Mouse (Mus musculus) MEL (cell line): ENCODE measurements around the gene Ifit1bl2. TPM values are rescaled to one million over a fixed set of nuclear protein-coding genes. Genes with fewer than 3 reads are reported as not detected.
"Not testable (repeated sequence)": the region's sequence is repeated elsewhere in the genome, so short reads cannot be mapped to it uniquely, and the experiment has no call there.

Experiments used
- DNase-seq: peaks from one replicate; pipeline ENCODE4 v3.0.0; 2011; ENCODE audit warnings: low read depth, low spot score
- H3K27ac ChIP-seq: 2 replicates; pipeline ENCODE4 v1.5.1; 2012; ENCODE audit warnings: low read depth, mild to moderate bottlenecking, control low read depth, low read length, moderate library complexity; ENCODE audit not compliant: control insufficient read depth
- H3K27me3 ChIP-seq, 2 experiments: fragments of 150-350 bp in 1 of 2; sonication (generic) in 1 of 2; 2 replicates each; pipeline ENCODE4 v1.6.1; 2012; ENCODE audit warnings: low read length in 2 of 2, mild to moderate bottlenecking in 2 of 2, improper control_type of control experiment in 1 of 2, moderate library complexity in 1 of 2; ENCODE audit not compliant: insufficient read depth in 2 of 2, control insufficient read depth in 1 of 2
- H3K36me3 ChIP-seq, 2 experiments: 2 replicates each; pipeline ENCODE4 v1.6.1; 2012 to 2014; ENCODE audit warnings: low read length in 2 of 2, improper control_type of control experiment in 1 of 2, inconsistent platforms in 1 of 2, mild to moderate bottlenecking in 1 of 2; ENCODE audit not compliant: insufficient read depth in 2 of 2, control insufficient read depth in 1 of 2
- H3K4me1 ChIP-seq, 2 experiments: fragments of 150-350 bp in 1 of 2; sonication (generic) in 1 of 2; 2 replicates each; pipeline ENCODE4 v1.6.1; 2012; ENCODE audit warnings: low read length in 2 of 2, improper control_type of control experiment in 1 of 2, mild to moderate bottlenecking in 1 of 2; ENCODE audit not compliant: insufficient read depth in 2 of 2, control insufficient read depth in 1 of 2
- H3K4me3 ChIP-seq, 2 experiments: fragments of 150-350 bp in 1 of 2; sonication (generic) in 1 of 2; 2 replicates each; pipeline ENCODE4 v1.5.1; 2012; ENCODE audit warnings: low read depth in 2 of 2, low read length in 2 of 2, mild to moderate bottlenecking in 2 of 2, moderate library complexity in 2 of 2, control low read depth in 1 of 2, improper control_type of control experiment in 1 of 2; ENCODE audit not compliant: control insufficient read depth in 1 of 2, insufficient read depth in 1 of 2
- H3K79me2 ChIP-seq: 2 replicates; pipeline ENCODE4 v1.6.1; 2012; ENCODE audit warnings: mild to moderate bottlenecking, low read length, moderate library complexity; ENCODE audit not compliant: control insufficient read depth, poor library complexity, insufficient read depth
- H3K9ac ChIP-seq: 2 replicates; pipeline ENCODE4 v1.6.1; 2012; ENCODE audit warnings: low read depth, mild to moderate bottlenecking, control low read depth, low read length, moderate library complexity; ENCODE audit not compliant: control insufficient read depth, poor library complexity, severe bottlenecking
- H3K9me3 ChIP-seq: fragments of 150-350 bp; sonication (generic); replicated peaks from 2 replicates; pipeline ENCODE4 v1.6.1; 2012; ENCODE audit warnings: mild to moderate bottlenecking, low read length, improper control_type of control experiment, moderate library complexity; ENCODE audit not compliant: insufficient read depth
- BHLHE40 ChIP-seq: IDR thresholded peaks from 2 replicates; pipeline ENCODE4 v1.6.1; 2012; ENCODE audit warnings: low read depth, mild to moderate bottlenecking, inconsistent platforms, low read length, improper control_type of control experiment, borderline replicate concordance
- CHD2 ChIP-seq: IDR thresholded peaks from 2 replicates; pipeline ENCODE4 v1.6.1; 2011; ENCODE audit warnings: low read length, improper control_type of control experiment
- CTCF ChIP-seq, 3 experiments: IDR thresholded peaks in 2 of 3; conservative IDR thresholded peaks in 1 of 3; 2 replicates each; pipeline ENCODE4 v1.5.1; 2011 to 2012; ENCODE audit warnings: low read length in 3 of 3, low read depth in 2 of 3, mild to moderate bottlenecking in 2 of 3, improper control_type of control experiment in 1 of 3, inconsistent platforms in 1 of 3, mixed read lengths in 1 of 3, moderate library complexity in 1 of 3; ENCODE audit not compliant: control insufficient read depth in 1 of 3, insufficient read depth in 1 of 3, poor library complexity in 1 of 3, severe bottlenecking in 1 of 3
- E2F4 ChIP-seq: IDR thresholded peaks from 2 replicates; pipeline ENCODE4 v1.6.1; 2011; ENCODE audit warnings: low read depth, low read length, improper control_type of control experiment, borderline replicate concordance
- GATA1 ChIP-seq: IDR thresholded peaks from 2 replicates; pipeline ENCODE4 v1.6.1; 2011; ENCODE audit warnings: low read depth, low read length, improper control_type of control experiment
- JUND ChIP-seq: IDR thresholded peaks from 2 replicates; pipeline ENCODE4 v1.6.1; 2011; ENCODE audit warnings: low read depth, mild to moderate bottlenecking, improper control_type of control experiment, low read length
- MAX ChIP-seq: IDR thresholded peaks from 2 replicates; pipeline ENCODE4 v1.6.1; 2011; ENCODE audit warnings: low read length, improper control_type of control experiment
- MXI1 ChIP-seq: IDR thresholded peaks from 2 replicates; pipeline ENCODE4 v1.6.1; 2011; ENCODE audit warnings: mild to moderate bottlenecking, low read depth, low read length, improper control_type of control experiment
- MYC ChIP-seq: IDR thresholded peaks from 2 replicates; pipeline ENCODE4 v1.6.1; 2011; ENCODE audit warnings: low read depth, mild to moderate bottlenecking, low read length, improper control_type of control experiment, moderate library complexity
- NRF1 ChIP-seq: IDR thresholded peaks from 2 replicates; pipeline ENCODE4 v1.6.1; 2014; ENCODE audit warnings: low read depth, mild to moderate bottlenecking, inconsistent platforms, low read length, improper control_type of control experiment, moderate library complexity; ENCODE audit not compliant: poor library complexity, insufficient read depth, severe bottlenecking
- POLR2AphosphoS2 ChIP-seq: IDR thresholded peaks from 2 replicates; pipeline ENCODE4 v1.6.1; 2011; ENCODE audit warnings: low read length, improper control_type of control experiment
- POLR2AphosphoS5 ChIP-seq: IDR thresholded peaks from 2 replicates; pipeline ENCODE4 v1.6.1; 2012; ENCODE audit warnings: low read depth, borderline replicate concordance, mild to moderate bottlenecking, inconsistent platforms, low read length, moderate library complexity, mixed read lengths
- RCOR1 ChIP-seq: IDR thresholded peaks from 2 replicates; pipeline ENCODE4 v1.6.1; 2012; ENCODE audit warnings: low read depth, mild to moderate bottlenecking, inconsistent platforms, low read length, improper control_type of control experiment
- TBP ChIP-seq: IDR thresholded peaks from 2 replicates; pipeline ENCODE4 v1.8.0; 2011; ENCODE audit warnings: low read depth, low read length, improper control_type of control experiment
- TCF12 ChIP-seq: IDR thresholded peaks from 2 replicates; pipeline ENCODE4 v1.6.1; 2014; ENCODE audit warnings: low read depth, mild to moderate bottlenecking, inconsistent platforms, low read length, improper control_type of control experiment, moderate library complexity
- UBTF ChIP-seq: IDR thresholded peaks from 2 replicates; pipeline ENCODE4 v1.6.1; 2012; ENCODE audit warnings: low read depth, mild to moderate bottlenecking, inconsistent platforms, low read length, improper control_type of control experiment, moderate library complexity, borderline replicate concordance; ENCODE audit not compliant: insufficient read depth
- USF2 ChIP-seq, 2 experiments: IDR thresholded peaks; 2 replicates each; pipeline ENCODE4 v1.6.1; 2011 to 2012; ENCODE audit warnings: improper control_type of control experiment in 2 of 2, low read length in 2 of 2, borderline replicate concordance in 1 of 2, inconsistent platforms in 1 of 2, low read depth in 1 of 2, mild to moderate bottlenecking in 1 of 2; ENCODE audit not compliant: insufficient read depth in 1 of 2
- ZNF384 ChIP-seq: IDR thresholded peaks from 2 replicates; pipeline ENCODE4 v1.6.1; 2012; ENCODE audit warnings: low read depth, mild to moderate bottlenecking, inconsistent platforms, low read length, improper control_type of control experiment
- polyA plus RNA-seq, 2 experiments: library from polyadenylated mRNA; stranded (reverse) in 1 of 2; unstranded in 1 of 2; fragments of >175 nt in 1 of 2; fragments of >200 nt in 1 of 2; gene quantifications; 2 replicates each; pipeline versions ENCODE4 v1.2.1 to v1.2.4; 2012; ENCODE audit warnings: low replicate concordance in 2 of 2, low read depth in 1 of 2; ENCODE audit not compliant: insufficient read length in 2 of 2, insufficient read depth in 1 of 2, missing spikeins in 1 of 2
- total RNA-seq: library from RNA; depleted of rRNA; stranded (reverse); fragments of 300-350 nt; gene quantifications from 2 replicates; pipeline ENCODE4 v1.2.3, GENCODE M21; 2012

Ifit1bl2 gene
- total and polyA plus RNA-seq, 3 experiments = not detected

DNA sequence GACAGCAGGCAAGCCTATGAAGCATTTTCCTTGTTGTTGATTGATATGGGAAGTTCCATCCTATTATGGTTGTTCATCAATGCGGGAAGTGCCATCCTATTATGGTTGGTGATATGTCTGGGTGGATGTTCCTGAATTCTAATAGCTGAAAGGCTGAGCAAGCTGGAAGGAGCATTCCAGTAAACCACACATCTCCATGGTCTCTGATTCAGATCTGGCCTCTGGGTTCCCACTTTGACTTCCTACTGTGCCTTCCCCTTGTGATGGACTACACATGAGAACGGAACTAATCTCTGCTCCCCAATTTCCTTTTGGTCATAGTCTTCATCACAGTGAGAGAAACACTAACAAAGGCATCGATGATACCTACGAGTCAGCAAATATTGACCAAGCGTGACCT is 19.7 kb downstream of the Ifit1bl2 start:
- TF ChIP-seq UBTF (no peak), GATA1 (no peak), JUND (no peak), TCF12 (no peak), ZNF384 (no peak), MYC (no peak), E2F4 (no peak), RCOR1 (no peak), NRF1 (no peak), MAX (no peak), USF2 (IDR thresholded peaks at IDR 0.05; ENCODE audit: borderline replicate concordance in 1 of 2, insufficient read depth in 1 of 2, low read depth in 1 of 2, low read length in 2 of 2) (no peak), POLR2AphosphoS2 (no peak), BHLHE40 (no peak), TBP (no peak), CHD2 (no peak), CTCF (IDR thresholded peaks at IDR 0.05 in 2 of 3, conservative IDR thresholded peaks at IDR 0.05 in 1 of 3; ENCODE audit: control insufficient read depth in 1 of 3, insufficient read depth in 1 of 3, low read depth in 2 of 3, low read length in 3 of 3, poor library complexity in 1 of 3, severe bottlenecking in 1 of 3) (no peak), POLR2AphosphoS5 (no peak), MXI1 (no peak)
- no peaks in the 10 kb centered on the region for H3K79me2 ChIP-seq
- H3K4me3 ChIP-seq = no peak overlapping the region
- no peak overlapping the region for H3K9ac ChIP-seq
- H3K27ac ChIP-seq = no peak overlapping the region
- H3K4me1 ChIP-seq = no peaks in the 10 kb centered on the region
- H3K27me3 ChIP-seq = peaks cover 0 to 3% of the 10 kb centered on the region in 2 experiments; a peak in 1 of 4 replicates
- DNase-seq = no peak
- H3K36me3 ChIP-seq = no peaks in the 10 kb centered on the region
- H3K9me3 ChIP-seq = no peaks in the 10 kb centered on the region

DNA sequence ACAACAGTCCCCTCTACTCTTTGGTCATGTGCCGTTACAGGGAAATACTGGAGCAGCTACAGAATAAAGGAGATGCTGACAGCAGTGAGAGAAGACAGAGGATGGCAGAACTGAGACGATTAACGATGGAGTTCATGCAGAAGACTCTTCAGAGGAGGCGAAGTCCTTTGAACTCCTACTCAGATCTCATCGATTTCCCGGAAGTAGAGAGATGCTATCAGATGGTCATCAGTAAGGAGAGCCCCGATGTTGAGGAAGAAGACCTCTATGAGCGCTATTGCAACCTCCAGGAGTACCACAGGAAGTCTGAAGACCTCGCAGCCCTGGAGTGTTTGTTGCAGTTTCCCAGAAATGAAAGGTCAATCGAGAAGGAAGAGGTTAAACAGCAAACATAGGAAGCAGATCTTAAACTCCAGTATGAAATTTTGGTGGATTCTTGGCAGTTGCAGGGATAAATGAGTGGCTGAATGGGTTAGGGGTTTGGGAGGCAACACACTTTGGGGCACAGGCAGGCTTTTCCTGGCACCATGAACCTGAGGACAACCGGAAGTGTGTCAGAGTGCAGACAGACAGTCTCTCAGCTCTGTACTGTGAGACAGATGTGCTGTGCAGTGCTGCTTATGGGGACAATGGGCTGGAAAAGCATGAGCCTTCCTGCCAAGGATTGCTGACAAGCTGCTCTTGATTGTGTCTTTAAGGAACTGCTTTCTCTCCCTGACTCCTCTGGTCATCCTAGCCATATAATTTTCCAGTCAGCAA is 28.1 kb downstream of the Ifit1bl2 start:
- not testable (repeated sequence) for H3K4me1 ChIP-seq, H3K27me3 ChIP-seq, H3K9me3 ChIP-seq, H3K4me3 ChIP-seq, H3K9ac ChIP-seq, H3K79me2 ChIP-seq, DNase-seq, H3K27ac ChIP-seq, H3K36me3 ChIP-seq

DNA sequence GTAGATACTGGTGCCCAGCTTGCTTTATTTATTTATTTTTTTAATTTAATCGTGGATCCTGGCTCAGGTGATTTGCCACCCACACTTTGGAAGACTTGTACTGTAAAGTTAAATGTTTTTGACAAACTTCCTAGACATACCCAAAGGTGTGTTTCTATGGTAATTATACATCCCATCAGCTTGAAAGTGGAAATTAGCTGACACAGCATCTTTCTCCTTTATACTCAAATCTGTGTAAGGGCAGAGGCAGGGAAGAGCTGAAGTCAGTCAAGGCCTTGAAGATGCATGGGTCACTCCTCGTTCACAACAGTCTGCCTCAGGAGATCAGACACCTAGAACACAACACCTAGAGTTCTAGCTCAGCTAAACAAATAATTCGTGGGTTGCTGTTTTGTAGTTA is 30.4 kb downstream of the Ifit1bl2 start:
- not testable (repeated sequence) for DNase-seq, H3K4me1 ChIP-seq, H3K27me3 ChIP-seq, H3K27ac ChIP-seq, H3K9ac ChIP-seq, H3K4me3 ChIP-seq, H3K36me3 ChIP-seq, H3K79me2 ChIP-seq, H3K9me3 ChIP-seq

DNA sequence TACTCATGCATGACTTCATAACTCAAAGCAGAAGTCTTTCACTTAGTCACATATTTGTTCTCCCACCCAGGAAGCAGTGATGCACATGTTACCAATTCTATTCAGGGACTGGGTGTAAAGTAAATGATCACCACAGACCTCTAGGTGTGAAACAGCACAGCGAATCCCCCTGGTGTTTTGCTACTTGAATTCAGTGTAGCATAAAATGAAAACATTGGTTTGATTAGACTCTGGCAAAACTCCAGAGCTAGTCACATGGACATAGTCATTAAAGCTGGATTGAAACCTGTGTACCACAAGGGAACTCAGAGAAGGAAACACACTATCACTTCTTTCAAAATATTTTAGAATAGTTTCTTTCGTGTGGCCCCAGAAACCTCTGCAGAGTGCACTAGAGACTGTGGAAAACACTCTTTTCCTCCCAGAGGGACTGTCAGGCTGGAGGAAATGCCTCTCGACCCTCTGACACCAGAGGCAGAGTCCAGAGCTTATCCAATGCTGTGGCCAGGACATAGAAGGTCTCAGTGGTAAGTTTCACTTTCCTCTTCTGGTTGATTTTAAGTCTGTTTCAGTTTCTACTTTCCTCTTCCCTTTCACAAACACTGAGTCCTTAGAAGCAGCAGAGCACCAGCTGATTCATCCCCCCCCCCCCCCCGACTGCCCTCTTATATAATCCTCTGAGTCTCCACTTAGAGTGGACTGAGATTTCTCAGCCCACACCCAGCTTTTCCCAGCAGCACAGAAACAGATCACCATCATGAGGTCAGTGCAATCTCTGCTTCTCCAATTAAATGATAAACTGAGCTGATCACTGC is 33.1 kb downstream of the Ifit1bl2 start, which contains the start of gene Ifit3b:
TSS of gene Ifit3b (plus strand) at position 734 of the 815 bp plus-strand sequence.
- not testable (repeated sequence) for H3K9ac ChIP-seq, H3K36me3 ChIP-seq, H3K79me2 ChIP-seq, H3K9me3 ChIP-seq, H3K27ac ChIP-seq, H3K4me3 ChIP-seq, H3K27me3 ChIP-seq, H3K4me1 ChIP-seq, DNase-seq
